Mouse (Mus musculus): ENCODE measurements at regions not wholly inside any gene's neighbourhood (a gene's known extent, or its start where the extent isn't known, plus 50 kb on each side); places are given as distances from the start of the nearest gene placed in this dataset.

- no peak for DNase-seq (ENCODE audit: low spot score)
Measured at GRCm38 (mm10) chr7:77632656-77633055, 1105.2 kb downstream of the Ntrk3 start.

GRCm38 (mm10) chr7:77623491-77623890 lies 1114.3 kb downstream of the Ntrk3 start:
- no peak for DNase-seq (ENCODE audit: low spot score)

GRCm38 (mm10) chr7:77622934-77623333 lies 1114.9 kb downstream of the Ntrk3 start:
- DNase-seq (ENCODE audit: low spot score) = no peak

GRCm38 (mm10) chr7:77572872-77573271 lies 1164.9 kb downstream of the Ntrk3 start:
- peak; percentile 7 for DNase-seq (ENCODE audit: low spot score)

- DNase-seq (ENCODE audit: low spot score) = no peak
Measured at GRCm38 (mm10) chr7:77559095-77559494, 1178.7 kb downstream of the Ntrk3 start.

GRCm38 (mm10) chr7:77558536-77558935 lies 1179.3 kb downstream of the Ntrk3 start:
- DNase-seq (ENCODE audit: low spot score) = no peak

- no peak for DNase-seq (ENCODE audit: low spot score)
Measured at GRCm38 (mm10) chr7:77536890-77537289, 1200.9 kb downstream of the Ntrk3 start.

- no peak for DNase-seq (ENCODE audit: low spot score)
Measured at GRCm38 (mm10) chr7:77527906-77528305, 1209.9 kb downstream of the Ntrk3 start.

- no peak for DNase-seq (ENCODE audit: low spot score)
Measured at GRCm38 (mm10) chr7:77509586-77509985, 1228.2 kb downstream of the Ntrk3 start.

GRCm38 (mm10) chr7:77507606-77508005 lies 1230.2 kb downstream of the Ntrk3 start:
- no peak for DNase-seq (ENCODE audit: low spot score)

GRCm38 (mm10) chr7:77502608-77503007 lies 1235.2 kb downstream of the Ntrk3 start:
- no peak for DNase-seq (ENCODE audit: low spot score)

- peak; percentile 5 for DNase-seq (ENCODE audit: low spot score)
Measured at GRCm38 (mm10) chr7:77495066-77495465, 1242.7 kb downstream of the Ntrk3 start.

- peak; percentile 3 for DNase-seq (ENCODE audit: low spot score)
Measured at GRCm38 (mm10) chr7:77477519-77477918, 1247.8 kb downstream of the Agbl1 start.

- no peak for DNase-seq (ENCODE audit: low spot score)
Measured at GRCm38 (mm10) chr7:77446052-77446367, 1216.3 kb downstream of the Agbl1 start.

- no peak for DNase-seq (ENCODE audit: low spot score)
Measured at GRCm38 (mm10) chr7:77445352-77446051, 1215.8 kb downstream of the Agbl1 start.

GRCm38 (mm10) chr7:77441622-77442021 lies 1211.9 kb downstream of the Agbl1 start:
- no peak for DNase-seq (ENCODE audit: low spot score)

GRCm38 (mm10) chr7:77413606-77414005 lies 1183.9 kb downstream of the Agbl1 start:
- DNase-seq (ENCODE audit: low spot score) = no peak

Data from layer of hippocampus, adult 11-12 months (tissue).